In genomic region chr6:70954040-70954439, GRCm38 (mm10) we compare ENCODE assay signal across 10 mouse cellular contexts. TPM values are rescaled to one million over a fixed set of nuclear protein-coding genes. Genes with fewer than 3 reads are reported as not detected.
DNase-seq lines count a peak whose midpoint lies in the region; ATAC-seq and TF ChIP-seq lines count a peak whose summit lies in the region.
"Had no signal": no experiment of that assay in that cellular context is flagged by ENCODE, and none has a peak within 500 bp of the region (broad histone marks: within the 10 kb centered on the region; RNA-seq: fewer than 3 reads in every experiment).

No protein-coding gene starts in this region.

- ATAC-seq in intestine, postnatal 0 days: no peak
- no peak for ATAC-seq in intestine, embryonic 16.5 days
- no peak for ATAC-seq in stomach, postnatal 0 days (ENCODE audit: low FRiP score, low TSS enrichment)

- no peak overlapping the region for H3K9ac ChIP-seq in intestine, postnatal 0 days (ENCODE audit: low read depth, low read length)
- no peak overlapping the region for H3K9ac ChIP-seq in intestine, embryonic 16.5 days (ENCODE audit: low read depth, low read length)
- no peak overlapping the region for H3K9ac ChIP-seq in stomach, postnatal 0 days (ENCODE audit: low read length)

- 9% methylated on average over 6 of the region's 6 CpGs for WGBS in intestine, postnatal 0 days
- 11% methylated on average over 6 of the region's 6 CpGs for WGBS in intestine, embryonic 16.5 days
- 9% methylated on average over 6 of the region's 6 CpGs for WGBS in thymus, adult 2 months
- 14% methylated on average over 6 of the region's 6 CpGs for WGBS in stomach, postnatal 0 days

- peak; percentile 20 for DNase-seq in thymus, postnatal 4 days
- no peak for DNase-seq in thymus, adult 2 months
- peak; percentile 56 for DNase-seq in embryo, embryonic 11 days
- peak; percentile 20 for DNase-seq in stomach, postnatal 0 days (ENCODE audit: low spot score)
- no peak for DNase-seq in frontal cortex, postnatal 10 days (ENCODE audit: low spot score in 2 of 2)
- DNase-seq in cerebellum, adult 9-11 months: no peak

- no peaks in the 10 kb centered on the region for H3K9me3 ChIP-seq in intestine, postnatal 0 days (ENCODE audit: control insufficient read depth)
- H3K9me3 ChIP-seq in intestine, embryonic 16.5 days (ENCODE audit: control insufficient read depth, low read length): no peaks in the 10 kb centered on the region
- H3K9me3 ChIP-seq in stomach, postnatal 0 days (ENCODE audit: control insufficient read depth, low read length): no peaks in the 10 kb centered on the region
- H3K9me3 ChIP-seq: megakaryocyte, embryonic 14.5 days had no signal

- H3K27me3 ChIP-seq in intestine, postnatal 0 days (replicated peaks; ENCODE audit: control insufficient read depth, insufficient read depth, low read length): peaks cover 61% of the 10 kb centered on the region
- H3K27me3 ChIP-seq in intestine, embryonic 16.5 days (replicated peaks; ENCODE audit: control insufficient read depth, insufficient read depth, low read length): peaks cover 46% of the 10 kb centered on the region
- peaks cover 24% of the 10 kb centered on the region for H3K27me3 ChIP-seq in thymus, adult 2 months (ENCODE audit: control insufficient read depth, insufficient read depth, low read length)
- H3K27me3 ChIP-seq in stomach, postnatal 0 days (ENCODE audit: control insufficient read depth, insufficient read depth, low read length): peaks cover 23% of the 10 kb centered on the region

- TF ChIP-seq POLR2A in thymus, adult 2 months (IDR thresholded peaks at IDR 0.05; ENCODE audit: control insufficient read depth, extremely low read depth, insufficient read depth, low read length, poor library complexity): no peak

- TF ChIP-seq CTCF in intestine, postnatal 0 days (IDR thresholded peaks at IDR 0.05; ENCODE audit: low read depth): peak; percentile 56
- no peak for TF ChIP-seq CTCF in thymus, adult 2 months (IDR thresholded peaks at IDR 0.05; ENCODE audit: borderline replicate concordance, control insufficient read depth, extremely low read depth, insufficient read depth, low read length, poor library complexity)
- TF ChIP-seq CTCF in stomach, postnatal 0 days (IDR thresholded peaks at IDR 0.05; ENCODE audit: low read depth): peak; percentile 69

- H3K4me2 ChIP-seq in intestine, postnatal 0 days (replicated peaks; ENCODE audit: low read depth): no peak overlapping the region
- H3K4me2 ChIP-seq in intestine, embryonic 16.5 days (ENCODE audit: low read depth, low read length): no peak overlapping the region
- H3K4me2 ChIP-seq in stomach, postnatal 0 days (replicated peaks; ENCODE audit: low read depth): no peak overlapping the region

- no peak for TF ChIP-seq EP300 in stomach, postnatal 0 days (optimal IDR thresholded peaks at IDR 0.05)

- no peak overlapping the region for H3K4me3 ChIP-seq in intestine, postnatal 0 days (ENCODE audit: low read depth, low read length)
- H3K4me3 ChIP-seq in intestine, embryonic 16.5 days (ENCODE audit: low read length): no peak overlapping the region
- no peak overlapping the region for H3K4me3 ChIP-seq in thymus, adult 2 months (ENCODE audit: control insufficient read depth, insufficient read depth, low read length)
- no peak overlapping the region for H3K4me3 ChIP-seq in stomach, postnatal 0 days (ENCODE audit: low read depth, low read length)
- H3K4me3 ChIP-seq: megakaryocyte, embryonic 14.5 days had no signal

- no peak overlapping the region for H3K27ac ChIP-seq in intestine, postnatal 0 days (ENCODE audit: low read depth, low read length)
- no peak overlapping the region for H3K27ac ChIP-seq in intestine, embryonic 16.5 days (ENCODE audit: low read length)
- H3K27ac ChIP-seq in thymus, adult 2 months (ENCODE audit: control insufficient read depth, insufficient read depth, low read length): no peak overlapping the region
- no peak overlapping the region for H3K27ac ChIP-seq in stomach, postnatal 0 days (replicated peaks)

- no peaks in the 10 kb centered on the region for H3K4me1 ChIP-seq in intestine, postnatal 0 days (replicated peaks; ENCODE audit: control insufficient read depth, insufficient read depth, low read length)
- peaks cover 9% of the 10 kb centered on the region for H3K4me1 ChIP-seq in intestine, embryonic 16.5 days (ENCODE audit: control insufficient read depth, insufficient read depth, low read length)
- H3K4me1 ChIP-seq in thymus, adult 2 months (replicated peaks; ENCODE audit: control insufficient read depth, insufficient read depth, low read length): peaks cover 9% of the 10 kb centered on the region; the same call in 1 of the 2 replicates
- H3K4me1 ChIP-seq in stomach, postnatal 0 days (replicated peaks; ENCODE audit: control insufficient read depth, insufficient read depth): no peaks in the 10 kb centered on the region

- H3K36me3 ChIP-seq in intestine, postnatal 0 days (ENCODE audit: control insufficient read depth, insufficient read depth): no peaks in the 10 kb centered on the region
- no peaks in the 10 kb centered on the region for H3K36me3 ChIP-seq in intestine, embryonic 16.5 days (ENCODE audit: control insufficient read depth, insufficient read depth, low read length)
- H3K36me3 ChIP-seq in thymus, adult 2 months (ENCODE audit: control insufficient read depth, insufficient read depth, low read length): no peaks in the 10 kb centered on the region
- no peaks in the 10 kb centered on the region for H3K36me3 ChIP-seq in stomach, postnatal 0 days (ENCODE audit: control insufficient read depth, insufficient read depth, low read length)

RNA-seq across cellular contexts. Expression of gene Foxi3, which starts 2.3 kb away (rescaled TPM):
- not detected in 2 replicates for polyA plus RNA-seq in intestine, postnatal 0 days (2015; fragmentation: Nextera tagmentation; extraction: Ambion mirVana)
- not detected in 2 replicates for polyA plus RNA-seq in intestine, embryonic 16.5 days (2015; fragmentation: Nextera tagmentation; extraction: Ambion mirVana)
- 0.08 TPM in 1 of 2 replicates, not detected in the other for polyA plus RNA-seq in thymus, adult 2 months (2012; rRNA removed)
- not detected in 2 replicates for polyA plus RNA-seq in stomach, postnatal 0 days (2015; fragmentation: Nextera tagmentation; extraction: Ambion mirVana)
- polyA plus RNA-seq: small intestine, adult 2 months had no signal

RNA-seq across cellular contexts. Expression of gene Tex37, which starts 35.3 kb away (rescaled TPM):
- not detected in 2 replicates for polyA plus RNA-seq in intestine, postnatal 0 days (2015; fragmentation: Nextera tagmentation; extraction: Ambion mirVana)
- not detected in 2 replicates for polyA plus RNA-seq in intestine, embryonic 16.5 days (2015; fragmentation: Nextera tagmentation; extraction: Ambion mirVana)
- polyA plus RNA-seq in thymus, adult 2 months (2012; rRNA removed): 0.26 TPM in 1 of 2 replicates, not detected in the other
- not detected in 2 replicates for polyA plus RNA-seq in stomach, postnatal 0 days (2015; fragmentation: Nextera tagmentation; extraction: Ambion mirVana)
- polyA plus RNA-seq: small intestine, adult 2 months had no signal

Comparison
In these comparisons a context has a peak if more than half of its experiments do, and no peak if none do; other contexts are left out.
1. DNase-seq: peak in thymus, postnatal 4 days (single experiment), embryo, embryonic 11 days (single experiment) and stomach, postnatal 0 days (single experiment); none in thymus, adult 2 months (single experiment), frontal cortex, postnatal 10 days (0 of 2) and cerebellum, adult 9-11 months (single experiment).